Mouse (Mus musculus): Measurements from ENCODE around the gene Coro7.
"Not testable (repeated sequence)": the region's sequence is repeated elsewhere in the genome, so short reads cannot be mapped to it uniquely, and the experiment has no call there.

Gene Coro7

GRCm38 (mm10) chr16:4594814-4595526 is 84.6 kb downstream of the Coro7 start:
- DNase-seq (ENCODE audit: low spot score), result no peak

GRCm38 (mm10) chr16:4593971-4594813 is 85.4 kb downstream of the Coro7 start, which contains the start of gene Glis2:
Glis2 (plus strand) TSS chr16:4594713.
- DNase-seq (ENCODE audit: low spot score), result no peak

- DNase-seq (ENCODE audit: low spot score), result no peak
Measured at GRCm38 (mm10) chr16:4592909-4593875, 86.4 kb downstream of the Coro7 start.

- DNase-seq (ENCODE audit: low spot score), result no peak
Measured at GRCm38 (mm10) chr16:4590236-4590635, 89.3 kb downstream of the Coro7 start.

GRCm38 (mm10) chr16:4587516-4588210 is 91.9 kb downstream of the Coro7 start:
- DNase-seq (ENCODE audit: low spot score), result no peak

GRCm38 (mm10) chr16:4586531-4587123 is 93.0 kb downstream of the Coro7 start:
- peak; percentile 70 for DNase-seq (ENCODE audit: low spot score)

GRCm38 (mm10) chr16:4585642-4586530 is 93.7 kb downstream of the Coro7 start:
- no peak for DNase-seq (ENCODE audit: low spot score)

- no peak for DNase-seq (ENCODE audit: low spot score)
Measured at GRCm38 (mm10) chr16:4584438-4584837, 95.1 kb downstream of the Coro7 start.

- DNase-seq (ENCODE audit: low spot score), result no peak
Measured at GRCm38 (mm10) chr16:4583807-4584206, 95.8 kb downstream of the Coro7 start.

- DNase-seq (ENCODE audit: low spot score), result not testable (repeated sequence)
Measured at GRCm38 (mm10) chr16:4581179-4581578, 98.4 kb downstream of the Coro7 start.

- no peak for DNase-seq (ENCODE audit: low spot score)
Measured at GRCm38 (mm10) chr16:4578630-4579029, 100.9 kb downstream of the Coro7 start.

GRCm38 (mm10) chr16:4576873-4577272 is 102.7 kb downstream of the Coro7 start:
- DNase-seq (ENCODE audit: low spot score), result no peak
